Mouse (Mus musculus) hindbrain, embryonic 11.5 days (tissue): ENCODE data around the gene Cops2. TPM values are rescaled to one million over a fixed set of nuclear protein-coding genes. Genes with fewer than 3 reads are reported as not detected.
A peak's percentile ranks its signal among the peaks of the same experiment; 100 is the strongest.

Experiments used
- ATAC-seq: fragments of 200-750 bp; cut with Nextera tagmentation; 2 replicates; pipeline ENCODE4 v1.8.0; 2017; ENCODE audit warnings: mild to moderate bottlenecking, moderate TSS enrichment, moderate library complexity; ENCODE audit not compliant: low FRiP score
- DNase-seq: peaks from one replicate; pipeline ENCODE4 v3.0.0-alpha.2; 2015; ENCODE audit warnings: low spot score
- H3K27ac ChIP-seq: fragments of 300-500 bp; sonication (generic); 2 replicates; pipeline ENCODE4 v1.5.1; 2014; ENCODE audit warnings: mild to moderate bottlenecking, low read depth, low read length
- H3K27me3 ChIP-seq: fragments of 300-500 bp; sonication (generic); 2 replicates; pipeline ENCODE4 v1.6.1; 2014; ENCODE audit warnings: mild to moderate bottlenecking, low read length, moderate library complexity, mixed read lengths; ENCODE audit not compliant: control insufficient read depth, insufficient read depth
- H3K36me3 ChIP-seq: fragments of 300-500 bp; sonication (generic); 2 replicates; pipeline ENCODE4 v1.6.1; 2014; ENCODE audit warnings: mild to moderate bottlenecking, low read length, moderate library complexity, mixed read lengths; ENCODE audit not compliant: control insufficient read depth, insufficient read depth
- H3K4me1 ChIP-seq: fragments of 300-500 bp; sonication (generic); replicated peaks from 2 replicates; pipeline ENCODE4 v1.6.1; 2014; ENCODE audit warnings: low read length, mixed read lengths; ENCODE audit not compliant: control insufficient read depth, insufficient read depth
- H3K4me2 ChIP-seq: fragments of 300-500 bp; sonication (generic); replicated peaks from 2 replicates; pipeline ENCODE4 v1.6.1; 2014; ENCODE audit warnings: mild to moderate bottlenecking, low read depth, low read length
- H3K4me3 ChIP-seq: fragments of 300-500 bp; sonication (generic); 2 replicates; pipeline ENCODE4 v1.5.1; 2014; ENCODE audit warnings: low read depth, low read length
- H3K9ac ChIP-seq: fragments of 300-500 bp; sonication (generic); 2 replicates; pipeline ENCODE4 v1.6.1; 2014; ENCODE audit warnings: low read depth, low read length
- H3K9me3 ChIP-seq: fragments of 300-500 bp; sonication (generic); 2 replicates; pipeline ENCODE4 v1.6.1; 2016; ENCODE audit warnings: low read length; ENCODE audit not compliant: control insufficient read depth
- WGBS: fragments of 180-500 bp; shearing (Covaris S2); extraction: QIAGEN DNeasy Blood & Tissue Kit; methylation state at CpG from one replicate; pipeline ENCODE4 v1.1.7; 2014; 5-methylcytosine and 5-hydroxymethylcytosine counted together
- polyA plus RNA-seq: library from polyadenylated mRNA; unstranded; fragments of >200 nt; fragmentation: Nextera tagmentation; extraction: Ambion mirVana; gene quantifications from 2 replicates; pipeline ENCODE4 v1.2.1, GENCODE M21; 2014

Gene Cops2
- polyA plus RNA-seq, 1 experiment from 2014 or later, result 110 TPM

DNA sequence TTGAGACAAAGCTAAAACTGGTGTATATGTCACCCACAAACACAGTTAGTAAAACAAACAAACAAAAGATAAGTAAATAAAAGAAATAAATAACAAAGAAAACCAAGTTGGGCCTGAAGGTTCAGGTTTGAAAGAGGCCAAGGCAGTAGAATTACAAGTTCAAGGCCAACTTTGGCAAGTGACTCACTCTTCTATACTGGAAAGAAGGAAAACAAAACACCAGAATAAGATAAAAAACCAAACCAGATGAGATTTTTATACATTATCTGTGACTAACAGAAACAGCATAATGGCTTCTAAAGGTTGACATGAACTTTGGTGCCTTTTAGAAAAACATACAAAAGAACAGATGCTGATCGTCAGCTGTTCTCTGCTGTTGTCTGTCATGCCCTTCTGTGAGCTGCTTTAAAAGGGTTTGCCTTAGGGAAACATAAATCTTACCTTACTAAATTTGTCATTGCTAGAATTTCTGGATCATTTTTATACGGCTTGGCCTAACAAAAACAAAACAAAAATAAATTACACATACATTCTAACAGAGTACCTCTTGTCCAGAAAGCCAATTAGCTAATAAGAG, 20.1 kb downstream of the Cops2 start:
- no peaks in the 10 kb centered on the region for H3K4me1 ChIP-seq
- no peak overlapping the region for H3K4me3 ChIP-seq
- no peaks in the 10 kb centered on the region for H3K27me3 ChIP-seq
- ATAC-seq (no peak), DNase-seq (no peak)
- no peaks in the 10 kb centered on the region for H3K9me3 ChIP-seq
- no peak overlapping the region for H3K9ac ChIP-seq
- 87% methylated on average over 2 of the region's 2 CpGs for WGBS
- peaks cover 2% of the 10 kb centered on the region; the same call in 1 of the 2 replicates for H3K36me3 ChIP-seq
- H3K27ac ChIP-seq, result no peak overlapping the region
- no peak overlapping the region for H3K4me2 ChIP-seq

DNA sequence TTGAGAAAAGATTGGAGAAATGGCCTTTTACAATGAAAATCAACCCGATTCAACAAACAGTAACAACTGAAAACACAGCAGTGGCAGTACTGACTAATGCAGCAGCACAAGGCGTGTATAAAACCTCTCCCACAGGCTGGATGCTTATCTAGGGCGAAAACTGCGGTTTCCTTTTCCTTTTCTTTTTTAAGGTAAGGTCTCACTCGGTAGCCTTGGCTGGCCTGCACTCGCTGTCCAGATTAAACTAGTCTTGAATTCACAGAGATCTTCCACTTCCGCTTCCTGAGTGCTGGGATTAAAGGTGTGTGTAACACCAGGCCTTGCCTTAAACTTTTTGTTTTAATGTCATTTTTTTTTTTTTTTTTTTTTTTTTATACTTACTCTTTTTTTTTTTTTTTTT, 20.8 kb downstream of the Cops2 start:
- WGBS, result 93% methylated on average over 7 of the region's 7 CpGs
- Histone ChIP-seq H3K9ac (no peak overlapping the region), H3K27ac (no peak overlapping the region), H3K4me3 (no peak overlapping the region), H3K36me3 (no peaks in the 10 kb centered on the region; the same call in 1 of the 2 replicates), H3K4me2 (no peak overlapping the region), H3K27me3 (no peaks in the 10 kb centered on the region), H3K4me1 (no peaks in the 10 kb centered on the region), H3K9me3 (no peaks in the 10 kb centered on the region)
- ATAC-seq (no peak), DNase-seq (peak; percentile 7)

DNA sequence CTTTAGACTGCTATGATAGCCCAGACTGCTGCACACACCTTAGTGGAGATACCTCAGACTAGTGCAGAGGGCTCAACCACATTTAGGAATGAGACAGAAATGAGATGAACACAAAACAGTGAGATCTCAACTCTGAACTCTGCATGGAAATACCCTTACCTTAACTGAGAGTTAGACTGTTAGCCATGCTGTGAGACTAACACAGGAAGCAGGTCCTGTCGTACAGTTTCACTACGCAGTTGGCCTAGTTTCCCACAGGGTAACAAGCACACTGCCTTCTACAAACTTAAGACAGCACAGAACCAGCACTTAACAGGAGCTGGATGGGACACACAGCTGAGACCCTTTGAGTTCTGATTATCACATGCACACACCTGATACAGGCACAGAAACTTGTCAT, 29.0 kb downstream of the Cops2 start:
- Histone ChIP-seq H3K27me3 (no peaks in the 10 kb centered on the region), H3K9ac (no peak overlapping the region), H3K27ac (no peak overlapping the region), H3K4me1 (no peaks in the 10 kb centered on the region), H3K36me3 (no peaks in the 10 kb centered on the region), H3K4me2 (no peak overlapping the region), H3K9me3 (no peaks in the 10 kb centered on the region), H3K4me3 (no peak overlapping the region)
- DNase-seq, result no peak
- 94% methylated on average over 2 of the region's 2 CpGs for WGBS
- no peak for ATAC-seq

GRCm38 (mm10) chr2:125827898-125828297, 31.0 kb downstream of the Cops2 start:
- WGBS, result 94% methylated on average over 4 of the region's 4 CpGs
- H3K9me3 ChIP-seq, result no peaks in the 10 kb centered on the region
- H3K27ac ChIP-seq, result no peak overlapping the region
- no peak overlapping the region for H3K9ac ChIP-seq
- no peak overlapping the region for H3K4me2 ChIP-seq
- no peak overlapping the region for H3K4me3 ChIP-seq
- H3K36me3 ChIP-seq, result no peaks in the 10 kb centered on the region
- ATAC-seq, result no peak
- H3K27me3 ChIP-seq, result no peaks in the 10 kb centered on the region
- H3K4me1 ChIP-seq, result no peaks in the 10 kb centered on the region
- no peak for DNase-seq

- Histone ChIP-seq H3K4me1 (no peaks in the 10 kb centered on the region), H3K9ac (no peak overlapping the region), H3K27ac (no peak overlapping the region), H3K36me3 (no peaks in the 10 kb centered on the region), H3K4me3 (no peak overlapping the region), H3K4me2 (no peak overlapping the region), H3K9me3 (no peaks in the 10 kb centered on the region), H3K27me3 (no peaks in the 10 kb centered on the region)
- DNase-seq (no peak), ATAC-seq (no peak)
- WGBS, result 56% methylated on average over 4 of the region's 4 CpGs
Measured at GRCm38 (mm10) chr2:125826201-125826600, 32.7 kb downstream of the Cops2 start.

DNA sequence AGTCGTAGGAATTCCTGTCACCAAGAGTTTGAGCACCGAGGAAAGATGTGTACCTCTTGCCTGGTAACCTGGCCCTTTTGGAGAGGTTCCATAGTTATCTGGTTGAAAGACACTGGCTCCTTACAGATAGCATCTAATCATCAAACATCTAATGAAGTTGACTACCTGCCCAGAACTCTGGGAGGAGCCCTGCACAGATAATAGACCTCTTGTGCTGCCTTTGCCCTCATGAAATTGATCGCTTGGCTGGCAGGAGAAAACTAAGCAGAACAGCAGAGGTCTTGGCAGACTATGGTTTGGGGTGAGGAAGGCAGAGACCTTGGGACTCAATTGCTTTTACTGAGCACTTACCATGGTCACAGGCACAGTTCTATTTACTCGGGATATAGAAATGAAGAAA, 38.5 kb downstream of the Cops2 start:
- 87% methylated on average over 4 of the region's 4 CpGs for WGBS
- Histone ChIP-seq H3K36me3 (no peaks in the 10 kb centered on the region), H3K9me3 (no peaks in the 10 kb centered on the region), H3K4me2 (no peak overlapping the region), H3K27ac (no peak overlapping the region), H3K9ac (no peak overlapping the region), H3K27me3 (no peaks in the 10 kb centered on the region), H3K4me1 (no peaks in the 10 kb centered on the region), H3K4me3 (no peak overlapping the region)
- DNase-seq, result no peak
- no peak for ATAC-seq

DNA sequence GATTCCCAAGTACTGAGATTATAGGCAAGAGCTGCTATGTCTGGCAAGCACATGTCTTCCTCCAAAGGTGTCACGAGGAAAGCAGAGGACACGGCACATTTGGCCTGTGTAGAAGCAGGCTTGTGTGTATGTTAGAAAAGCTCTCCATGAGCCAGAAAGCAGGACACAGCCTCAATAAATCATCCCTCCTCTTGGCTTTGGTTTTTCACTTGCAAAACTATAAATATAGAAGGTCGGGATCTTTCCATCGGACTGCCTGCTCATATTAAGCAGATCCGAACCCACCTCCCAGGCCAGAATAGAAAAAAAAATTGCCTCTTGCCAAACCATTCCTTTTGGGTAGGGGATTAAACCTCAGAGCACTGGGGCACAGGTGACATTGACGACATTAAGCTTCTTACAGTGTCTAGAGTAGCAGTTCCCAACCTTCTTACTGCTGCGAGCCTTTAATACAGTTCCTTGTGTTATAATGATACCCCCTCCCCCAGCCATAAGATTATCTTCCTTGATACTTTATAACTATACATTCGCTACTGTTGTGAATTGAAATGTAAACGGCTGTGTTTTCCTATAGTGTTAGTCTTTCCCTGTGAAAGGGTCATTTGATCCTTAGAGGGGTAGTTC, 44.9 kb downstream of the Cops2 start:
- H3K4me3 ChIP-seq, result no peak overlapping the region
- H3K9ac ChIP-seq, result no peak overlapping the region
- no peaks in the 10 kb centered on the region for H3K36me3 ChIP-seq
- 82% methylated on average over 9 of the region's 9 CpGs for WGBS
- ATAC-seq (no peak), DNase-seq (no peak)
- H3K27ac ChIP-seq, result no peak overlapping the region
- H3K4me1 ChIP-seq, result no peaks in the 10 kb centered on the region
- no peak overlapping the region for H3K4me2 ChIP-seq
- no peaks in the 10 kb centered on the region for H3K27me3 ChIP-seq
- H3K9me3 ChIP-seq, result no peaks in the 10 kb centered on the region

- WGBS, result 84% methylated on average over 2 of the region's 2 CpGs
- no peak overlapping the region for H3K9ac ChIP-seq
- H3K27ac ChIP-seq, result no peak overlapping the region
- H3K36me3 ChIP-seq, result no peaks in the 10 kb centered on the region
- H3K4me2 ChIP-seq, result no peak overlapping the region
- no peaks in the 10 kb centered on the region for H3K27me3 ChIP-seq
- no peaks in the 10 kb centered on the region for H3K4me1 ChIP-seq
- H3K9me3 ChIP-seq, result no peaks in the 10 kb centered on the region
- ATAC-seq (no peak), DNase-seq (no peak)
- no peak overlapping the region for H3K4me3 ChIP-seq
Measured at GRCm38 (mm10) chr2:125811332-125811731, 47.6 kb downstream of the Cops2 start.

GRCm38 (mm10) chr2:125809551-125809950, 49.4 kb downstream of the Cops2 start:
- H3K27me3 ChIP-seq, result no peaks in the 10 kb centered on the region
- no peak overlapping the region for H3K4me3 ChIP-seq
- no peak overlapping the region for H3K27ac ChIP-seq
- no peaks in the 10 kb centered on the region for H3K36me3 ChIP-seq
- H3K9me3 ChIP-seq, result no peaks in the 10 kb centered on the region
- no peak overlapping the region for H3K4me2 ChIP-seq
- no peak overlapping the region for H3K9ac ChIP-seq
- WGBS, result 82% methylated on average over 7 of the region's 7 CpGs
- DNase-seq, result no peak
- ATAC-seq, result no peak
- H3K4me1 ChIP-seq, result no peaks in the 10 kb centered on the region
